Mouse (Mus musculus): Measurements from ENCODE around the gene Pdgfc. TPM values are rescaled to one million over a fixed set of nuclear protein-coding genes. Genes with fewer than 3 reads are reported as not detected.

Pdgfc gene
- 2.0 and 2.6 TPM in 2 replicates for polyA plus RNA-seq (2012; ENCODE audit: low replicate concordance)

GRCm38 (mm10) chr3:81036151-81036553, at the start of gene Pdgfc:
Gene Pdgfc (plus strand): TSS chr3:81036416.

Other genes with a start within 250 kb of the Pdgfc start
- gene Gria2, start 233.6 kb upstream of the Pdgfc start, polyA plus RNA-seq (2012; ENCODE audit: low replicate concordance) = 0.01 TPM in 1 of 2 replicates, not detected in the other
- gene Glrb, start 122.8 kb upstream of the Pdgfc start, polyA plus RNA-seq (2012; ENCODE audit: low replicate concordance) = not detected in 2 replicates